Mouse (Mus musculus) kidney, adult 8-10 months (tissue): ENCODE data around the gene Arhgap20.

ENCODE experiments used
- DNase-seq, 2 experiments: peaks; one replicate each; pipeline ENCODE4 v3.0.0; 2022

The Arhgap20 gene

DNA sequence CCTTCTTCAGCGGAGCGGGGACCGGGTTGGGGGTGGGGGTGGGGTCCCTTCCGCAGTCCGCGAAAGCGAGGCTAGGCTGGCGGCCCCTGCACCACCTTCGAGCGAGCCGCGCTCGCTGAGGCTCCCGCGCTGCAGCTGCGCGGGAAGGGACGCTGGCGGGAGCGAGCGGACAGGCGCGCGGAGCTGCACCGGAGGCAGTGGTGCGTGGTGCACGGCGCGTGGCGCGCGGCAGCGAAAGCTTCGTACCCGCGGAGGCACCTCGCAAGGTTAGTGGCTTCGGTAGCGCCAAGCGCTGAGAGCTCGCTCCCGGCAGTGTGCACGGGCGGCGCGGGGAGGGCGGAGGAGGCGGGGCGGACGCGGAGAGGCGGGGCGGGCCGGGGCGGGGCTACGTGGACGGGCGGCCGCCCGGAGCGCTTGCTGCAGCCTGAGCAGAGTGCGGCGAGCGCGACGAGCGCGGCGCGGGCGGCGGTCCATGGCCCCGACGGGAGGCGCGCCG is at the start of gene Arhgap20:
Gene Arhgap20 (plus strand): TSS at position 417 of the 496 bp plus-strand sequence.
- DNase-seq = peak; percentile 33 to 55

DNA sequence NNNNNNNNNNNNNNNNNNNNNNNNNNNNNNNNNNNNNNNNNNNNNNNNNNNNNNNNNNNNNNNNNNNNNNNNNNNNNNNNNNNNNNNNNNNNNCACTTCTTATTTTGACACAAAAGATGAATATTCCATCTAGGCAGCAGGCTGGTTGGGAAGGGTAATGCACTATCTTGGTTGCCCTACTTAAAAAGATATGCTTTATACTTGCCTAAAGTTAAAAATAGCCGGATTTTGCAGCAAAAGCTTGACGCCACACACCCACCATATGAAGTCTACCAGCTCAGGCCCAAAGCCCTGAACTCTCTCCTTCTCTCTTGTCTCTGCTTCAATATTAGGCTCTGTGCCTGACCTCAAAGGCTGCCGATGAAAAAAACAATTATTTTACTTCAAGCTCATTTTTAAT is 46.3 kb upstream of the Arhgap20 start:
- no peak for DNase-seq

DNA sequence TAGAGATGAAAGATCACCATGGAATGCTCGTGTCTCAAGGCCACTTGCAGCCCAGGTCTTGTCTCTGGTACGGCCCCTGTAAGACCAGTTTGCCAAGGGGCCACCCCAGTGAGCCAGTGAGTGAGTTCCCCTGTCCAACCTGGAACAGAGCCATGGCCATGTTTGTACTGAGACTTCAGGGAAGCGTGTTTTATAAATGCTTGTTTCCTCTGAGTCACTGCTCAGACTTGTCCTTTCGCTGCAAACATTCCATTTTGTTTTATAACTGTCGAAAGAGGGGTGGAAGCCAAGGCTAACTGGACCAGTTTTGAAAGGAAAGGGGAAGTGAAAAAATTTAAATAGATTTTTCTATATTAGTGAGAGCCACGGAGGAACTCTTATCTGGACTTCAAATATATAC is 37.2 kb upstream of the Arhgap20 start:
- no peak for DNase-seq

DNA sequence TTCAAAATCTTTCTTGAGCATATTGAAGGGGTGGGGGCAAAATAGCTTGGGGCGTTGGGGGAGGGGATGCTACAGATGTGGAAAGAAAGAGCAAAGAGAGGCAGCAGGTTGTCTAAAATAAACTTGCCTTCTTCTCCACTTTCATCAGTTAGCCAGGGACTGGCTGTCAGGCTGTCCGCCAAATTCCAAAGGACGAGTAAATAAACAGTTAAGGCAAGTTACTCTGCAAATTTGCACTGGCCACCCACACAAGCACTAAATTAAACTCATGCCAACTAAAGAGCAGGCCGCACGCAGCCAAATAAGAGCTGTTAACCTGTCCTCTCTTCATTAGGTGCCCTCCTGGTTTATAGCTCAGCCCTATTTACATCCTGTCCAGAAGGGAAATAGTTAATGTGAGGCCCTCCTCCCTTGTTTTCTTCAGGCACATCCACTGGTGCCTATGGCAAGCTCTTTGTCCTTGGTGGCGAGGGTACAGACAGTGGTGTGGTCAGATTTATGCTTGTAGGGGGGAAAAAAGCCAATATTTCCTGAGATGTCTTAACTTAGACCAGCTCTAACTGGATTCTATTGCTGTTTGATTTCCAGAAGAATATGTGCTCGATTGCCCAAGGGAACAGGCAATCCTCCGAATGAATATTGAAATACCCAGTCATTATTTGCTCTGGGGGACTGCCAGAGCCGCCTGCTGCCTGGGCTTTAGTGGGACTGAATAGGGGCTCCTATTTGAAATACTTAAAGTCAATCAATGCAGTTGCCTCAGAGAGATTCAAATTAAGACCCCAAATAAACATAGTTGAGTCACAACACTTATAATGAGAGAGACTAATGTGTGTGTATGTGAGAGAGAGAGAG is 29.7 kb upstream of the Arhgap20 start:
- DNase-seq = peak in 1 of 2 experiments; percentile 4

DNA sequence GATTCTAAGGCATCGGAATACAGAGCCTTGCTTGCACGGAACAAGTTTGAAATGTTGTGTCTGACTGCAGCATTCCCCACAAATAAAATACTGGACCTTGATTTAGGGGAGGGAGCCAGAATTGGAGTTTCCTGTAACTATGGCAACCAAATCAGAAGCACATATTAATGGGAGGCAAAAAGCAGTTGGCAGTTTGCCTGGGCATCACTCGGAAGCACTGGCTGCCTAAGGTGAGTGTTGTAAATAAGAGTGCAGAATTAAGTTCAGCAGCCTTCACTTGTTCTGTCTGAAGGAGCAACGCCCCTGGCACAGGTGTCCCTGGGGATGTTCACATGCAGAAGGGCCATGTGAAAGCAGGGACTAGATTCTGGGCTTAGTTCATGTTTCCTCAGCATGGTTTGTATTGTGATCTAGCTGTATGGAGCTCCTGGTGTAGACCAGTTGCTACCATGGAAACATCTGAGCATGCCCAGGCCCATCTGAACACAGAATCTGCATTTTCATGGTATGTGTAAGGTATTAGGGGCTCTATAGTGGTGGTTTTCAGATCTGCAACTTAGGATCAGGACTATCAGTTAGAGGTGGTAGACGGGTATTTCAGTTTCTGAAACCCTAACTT is 28.3 kb upstream of the Arhgap20 start:
- no peak for DNase-seq

DNA sequence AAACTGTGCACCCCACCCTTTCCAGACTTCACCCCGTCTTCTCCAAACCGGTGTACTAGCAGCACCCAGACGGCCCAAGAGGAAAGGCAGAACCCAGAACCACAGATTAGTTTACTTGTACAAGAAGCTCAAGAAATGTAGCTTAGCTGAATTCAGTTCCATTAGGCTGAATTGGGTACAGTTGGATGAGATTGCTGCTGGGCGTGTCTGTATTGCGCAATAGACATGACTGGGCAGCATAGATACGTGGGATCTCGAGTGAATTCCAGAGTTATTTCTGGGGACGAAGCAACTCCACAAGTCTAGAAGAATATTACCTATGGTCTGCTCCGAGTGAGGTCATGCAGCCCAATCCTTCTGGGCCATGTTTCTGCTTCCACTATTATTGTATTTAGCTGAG is 26.8 kb upstream of the Arhgap20 start:
- DNase-seq = no peak

DNA sequence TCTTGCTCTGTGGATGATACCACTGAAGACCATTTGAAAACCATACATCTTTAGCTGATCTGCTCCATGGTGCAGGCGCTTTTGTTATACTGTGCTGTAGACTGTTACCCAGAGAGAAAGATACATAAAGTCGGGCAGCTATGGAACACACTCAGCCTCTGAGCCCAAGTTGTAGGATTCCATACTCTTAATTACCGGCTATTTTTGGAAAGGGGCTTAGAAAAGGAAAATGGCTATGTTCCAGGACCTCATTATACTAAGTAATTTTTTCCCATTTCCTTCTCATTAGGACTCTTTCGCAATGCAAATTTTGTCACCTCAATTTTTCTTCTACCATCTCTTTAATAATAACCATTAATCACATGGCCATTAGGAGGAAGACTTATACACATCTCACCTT is 25.3 kb upstream of the Arhgap20 start:
- DNase-seq = no peak

DNA sequence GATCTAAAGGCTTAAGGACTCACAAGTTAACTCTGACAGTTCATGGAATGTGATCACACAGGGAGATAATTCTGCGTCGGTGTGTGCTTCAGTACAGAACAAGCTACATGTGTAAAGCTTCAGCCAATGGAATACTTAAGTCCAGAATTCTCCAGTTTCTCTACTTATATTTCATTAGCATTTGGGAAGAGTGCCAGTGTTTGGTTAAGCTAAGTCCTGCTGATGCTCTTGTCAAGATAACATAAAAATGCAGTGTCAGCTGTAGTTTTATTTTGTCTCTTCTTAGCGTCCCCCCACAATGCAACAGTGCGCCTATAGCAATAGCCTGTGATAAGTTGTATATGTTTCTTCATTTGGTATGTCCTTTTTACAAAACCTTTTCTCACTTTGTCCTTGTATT is 15.0 kb upstream of the Arhgap20 start:
- DNase-seq = no peak

DNA sequence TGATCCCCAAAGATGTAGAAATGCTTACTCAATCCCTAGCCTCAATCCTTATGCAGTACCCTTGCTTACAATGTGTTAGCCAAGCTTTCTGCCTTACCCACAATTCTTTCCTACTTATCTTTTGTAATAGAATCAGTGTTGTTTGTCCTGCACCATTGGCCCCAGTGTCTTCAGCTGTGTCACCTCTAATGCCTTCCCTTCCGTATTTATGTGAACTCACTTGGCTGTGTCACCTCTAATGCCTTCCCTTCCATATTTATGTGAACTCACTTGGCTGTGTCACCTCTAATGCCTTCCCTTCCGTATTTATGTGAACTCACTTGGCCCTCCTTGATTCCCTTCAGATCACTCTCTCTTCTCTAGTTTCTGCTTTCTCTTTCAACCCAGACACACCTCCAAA is 4.1 kb upstream of the Arhgap20 start:
- DNase-seq = no peak

DNA sequence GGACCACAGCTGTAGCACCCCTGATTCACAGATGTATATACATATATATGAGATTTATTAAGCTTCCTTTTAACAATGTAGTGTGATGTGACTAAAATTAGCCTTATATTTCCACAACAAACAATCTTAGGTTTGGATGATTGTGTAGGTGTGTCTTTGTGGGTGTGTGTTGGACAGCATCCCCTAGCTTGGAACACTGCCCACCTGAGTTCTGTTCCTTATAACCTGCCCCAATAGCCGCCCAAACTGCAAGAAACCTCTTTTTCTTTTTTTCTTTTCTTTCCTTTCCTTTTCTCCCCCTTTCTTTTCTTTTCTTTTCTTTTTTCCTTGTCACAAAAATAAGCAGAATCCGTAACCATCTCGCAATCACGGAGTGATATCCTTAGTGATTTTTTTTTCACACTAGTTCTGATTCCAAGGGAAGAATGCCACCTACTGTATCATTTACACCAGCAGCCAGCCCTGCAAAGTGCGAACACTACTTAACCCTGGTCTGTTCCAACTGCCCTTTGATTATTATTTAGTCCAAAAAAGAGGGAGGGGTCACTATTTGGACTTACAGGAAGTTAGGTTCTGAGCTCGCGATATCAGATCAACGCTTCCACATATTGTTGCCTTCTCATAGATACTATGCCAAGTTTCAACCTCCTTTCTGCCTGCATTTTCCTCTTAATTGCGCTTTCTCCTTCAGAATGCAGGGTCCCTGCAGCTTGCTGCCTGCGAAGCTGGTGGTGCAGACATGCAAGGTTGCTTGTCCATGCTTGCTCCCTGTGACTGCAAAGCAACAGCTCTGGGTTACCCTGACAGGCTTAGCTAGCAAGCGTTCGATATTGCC is 879 bp upstream of the Arhgap20 start:
- DNase-seq = peak; percentile 4 to 12

DNA sequence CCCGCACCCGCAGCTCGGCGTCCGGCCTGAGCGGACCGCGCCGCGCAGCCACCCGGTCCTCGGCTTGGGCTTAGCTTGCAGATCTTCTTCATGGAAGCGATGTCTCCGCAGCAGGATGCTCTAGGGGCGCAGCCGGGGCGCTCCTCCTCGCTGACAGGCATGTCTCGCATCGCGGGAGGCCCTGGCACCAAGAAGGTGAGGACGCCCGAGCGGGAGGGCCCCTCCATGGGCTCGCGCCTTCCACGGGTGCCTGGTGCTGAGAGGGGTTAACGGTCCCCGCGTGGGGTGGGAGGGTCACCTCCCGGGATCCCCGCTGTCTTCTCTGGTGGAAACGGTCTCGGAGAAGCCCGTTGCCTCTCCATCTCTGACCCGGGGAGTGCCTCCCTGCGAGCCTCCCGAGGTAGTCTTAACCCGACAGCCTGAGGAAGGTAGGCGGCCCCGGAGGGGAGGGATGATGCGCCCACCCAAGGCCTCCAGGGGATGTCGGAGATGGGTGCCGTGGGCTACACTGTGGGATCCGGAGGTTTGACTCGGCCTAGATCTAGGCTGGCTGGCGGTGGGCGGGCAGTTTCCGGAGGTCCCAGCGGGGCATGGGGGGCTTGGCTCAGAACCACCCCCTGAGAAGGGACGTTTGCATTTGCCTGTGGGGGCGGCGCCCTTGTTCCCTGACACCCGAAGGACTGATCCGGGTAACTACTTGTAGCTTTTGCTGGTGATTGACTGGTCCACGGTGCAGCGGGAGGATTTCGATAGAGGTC is 459 bp downstream of the Arhgap20 start:
- DNase-seq = no peak

DNA sequence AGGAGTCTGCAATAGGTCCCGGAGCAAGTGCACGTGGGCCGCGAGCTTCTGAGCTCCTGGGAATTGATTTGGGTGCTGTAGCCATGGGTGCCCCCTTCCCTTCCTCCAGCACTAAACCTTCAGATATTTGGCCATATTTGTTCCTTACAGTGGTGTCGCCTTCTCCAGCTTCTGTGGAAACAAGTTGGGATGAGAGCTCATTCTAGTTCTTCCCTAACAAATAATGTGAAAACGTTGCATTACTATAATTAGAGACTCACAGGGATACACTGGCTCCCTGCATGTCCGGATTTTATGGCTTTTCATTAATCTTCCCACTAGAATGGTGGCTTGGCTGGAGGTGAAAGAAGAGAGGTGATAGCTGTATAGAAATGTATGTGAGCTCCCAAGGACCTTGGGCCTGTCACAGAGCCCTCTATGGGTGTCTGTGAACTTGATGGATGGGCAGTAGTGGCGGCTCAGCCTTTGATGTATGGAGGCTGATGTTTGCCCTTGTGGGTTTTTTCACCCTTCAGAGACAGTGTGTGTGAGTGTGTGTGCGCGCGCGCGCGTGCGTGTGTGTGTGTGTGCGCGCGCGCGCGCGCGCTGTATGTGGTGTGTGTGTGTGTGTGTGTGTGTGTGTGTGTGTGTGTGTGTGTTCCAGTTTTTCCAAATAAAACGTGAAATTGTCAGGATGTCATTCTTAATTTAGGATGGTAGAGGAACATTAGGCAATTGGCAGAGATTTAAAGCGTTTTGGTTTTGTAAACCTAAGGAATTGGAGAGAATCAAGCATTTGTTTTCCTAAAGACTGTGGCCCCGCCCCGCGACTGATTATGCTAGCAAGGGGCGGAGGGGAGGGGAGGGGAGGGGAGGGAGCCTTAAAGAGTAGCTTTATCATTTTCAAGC is 1.3 kb downstream of the Arhgap20 start:
- DNase-seq = no peak

DNA sequence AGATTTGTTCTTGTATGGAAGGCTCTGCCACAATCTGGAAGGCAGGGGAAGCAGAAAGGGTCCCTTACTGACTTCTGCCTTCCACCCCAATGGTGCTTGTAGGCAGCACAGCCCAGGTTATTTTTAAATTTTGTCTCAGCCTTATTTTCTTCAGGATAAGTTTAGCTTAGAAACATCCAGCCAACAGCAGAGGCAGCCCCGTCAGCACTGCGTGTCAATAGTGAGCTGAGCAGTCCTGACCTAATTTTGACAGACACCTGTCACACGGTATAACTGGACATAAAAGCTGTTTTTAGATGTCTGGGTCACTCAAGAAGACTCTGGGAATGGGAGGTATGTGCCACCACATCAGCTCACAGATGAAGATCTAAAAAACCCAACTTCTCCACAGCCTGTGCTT is 9.1 kb downstream of the Arhgap20 start:
- DNase-seq = no peak

DNA sequence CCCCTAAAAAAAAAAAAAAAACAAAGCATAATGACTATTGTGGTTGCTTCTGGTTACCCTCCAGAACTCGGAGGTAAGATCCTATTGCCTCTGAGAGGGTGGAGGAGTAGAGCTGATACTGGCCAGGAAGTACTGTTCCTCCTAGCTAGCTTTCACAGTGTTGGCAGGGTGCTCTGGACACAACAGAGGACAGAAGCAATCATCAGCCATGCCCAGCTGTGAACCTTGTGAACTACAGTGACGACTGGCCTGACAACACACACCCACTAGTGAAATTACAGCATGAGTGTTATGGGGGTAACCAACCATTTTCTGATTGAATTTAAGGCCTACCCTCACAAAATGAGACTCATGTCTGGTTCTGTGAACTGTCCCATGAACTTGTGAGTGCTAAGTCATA is 11.3 kb downstream of the Arhgap20 start:
- no peak for DNase-seq

DNA sequence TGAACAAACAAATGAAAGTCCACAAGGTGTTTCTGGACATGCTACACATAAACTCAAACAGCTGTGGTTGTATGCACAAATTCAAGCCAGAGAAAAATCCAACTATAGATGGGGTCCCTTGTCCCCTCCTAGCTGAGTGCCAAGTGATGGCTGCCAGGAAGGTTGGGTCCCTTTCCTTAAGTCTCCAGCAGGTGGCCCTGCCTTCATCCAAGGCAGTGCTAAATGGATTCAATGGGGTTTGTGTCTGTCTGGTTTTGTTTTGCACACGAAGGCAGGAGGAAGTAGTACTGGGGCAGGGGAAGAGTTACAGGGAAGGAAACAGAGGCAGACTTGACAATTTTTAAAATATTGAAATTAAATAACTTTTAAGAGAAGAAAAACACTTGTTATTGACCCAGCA is 12.0 kb downstream of the Arhgap20 start:
- DNase-seq = no peak

DNA sequence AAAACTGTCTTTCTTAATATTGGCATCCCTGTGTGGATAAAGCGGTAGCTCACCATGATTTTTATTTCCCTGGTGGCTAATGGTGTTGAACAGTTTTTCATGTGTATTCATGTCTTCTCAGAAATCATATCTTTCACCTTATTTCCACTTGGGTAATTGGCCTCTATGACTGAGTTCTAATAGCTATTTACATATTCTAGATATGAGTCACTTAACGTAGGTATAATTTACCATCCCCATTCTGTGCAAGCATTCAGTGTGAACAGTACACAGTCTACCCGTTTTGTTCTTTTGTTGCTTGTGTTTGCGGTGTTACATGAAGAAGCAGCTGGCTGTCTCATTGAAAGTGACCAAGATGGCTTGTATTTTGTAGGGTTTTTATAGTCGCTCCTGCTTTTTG is 14.1 kb downstream of the Arhgap20 start:
- DNase-seq = no peak

DNA sequence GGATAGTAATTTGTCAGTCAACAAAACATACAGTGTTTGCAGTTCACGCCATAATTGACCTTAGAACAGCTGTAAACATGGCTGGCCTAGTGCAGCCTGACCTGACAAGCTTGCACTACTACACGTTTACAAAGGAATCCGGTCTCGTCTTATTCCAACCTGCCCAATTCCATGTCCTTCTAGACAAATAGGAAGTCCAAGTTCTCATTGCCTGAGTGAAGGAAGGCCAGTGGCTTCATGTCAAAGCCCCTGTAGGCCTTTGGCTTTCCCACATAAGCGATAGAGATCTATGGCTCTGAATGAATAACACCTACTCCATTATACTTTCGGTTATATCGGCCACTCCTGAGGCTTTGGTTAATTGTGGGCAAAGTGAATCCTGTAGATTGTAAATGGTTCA is 16.0 kb downstream of the Arhgap20 start:
- no peak for DNase-seq

DNA sequence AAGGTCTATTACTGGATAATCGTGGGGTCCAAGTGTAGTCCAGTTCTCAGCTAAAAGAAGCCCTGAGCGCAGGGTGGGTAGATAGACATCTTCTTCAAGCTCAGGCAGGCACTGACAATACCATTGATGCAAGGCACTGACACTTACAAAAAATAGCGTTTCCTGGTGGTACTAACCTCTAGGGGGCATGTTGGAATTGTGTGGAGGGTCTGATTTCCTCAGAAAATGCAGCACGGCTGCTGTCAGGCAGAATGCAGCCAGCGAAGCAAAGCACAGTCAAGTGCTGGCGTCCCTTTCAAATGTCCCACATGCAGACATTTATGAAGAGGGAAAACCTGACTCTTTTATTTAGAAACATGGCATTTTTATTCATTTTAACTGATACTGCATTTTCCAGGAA is 22.2 kb downstream of the Arhgap20 start:
- no peak for DNase-seq

DNA sequence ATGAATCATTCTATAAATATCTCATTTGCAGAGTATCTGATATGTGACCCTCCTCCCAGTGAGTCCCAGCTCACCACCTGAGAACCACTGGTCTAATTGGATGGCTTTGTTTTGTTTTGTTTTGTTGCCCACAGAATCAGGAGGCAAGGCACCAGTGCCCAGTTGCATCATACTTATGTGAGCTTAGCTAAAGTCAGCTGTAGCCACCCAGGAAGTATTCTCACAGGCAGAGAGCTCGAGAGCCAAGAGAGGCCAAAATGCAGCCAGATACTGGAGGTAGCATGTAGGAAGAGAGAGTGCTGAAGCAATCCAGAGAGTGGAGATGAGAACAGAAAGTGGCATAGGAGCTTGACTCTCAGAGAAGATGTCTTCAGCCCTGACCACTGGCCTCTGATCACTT is 23.3 kb downstream of the Arhgap20 start:
- DNase-seq = no peak

DNA sequence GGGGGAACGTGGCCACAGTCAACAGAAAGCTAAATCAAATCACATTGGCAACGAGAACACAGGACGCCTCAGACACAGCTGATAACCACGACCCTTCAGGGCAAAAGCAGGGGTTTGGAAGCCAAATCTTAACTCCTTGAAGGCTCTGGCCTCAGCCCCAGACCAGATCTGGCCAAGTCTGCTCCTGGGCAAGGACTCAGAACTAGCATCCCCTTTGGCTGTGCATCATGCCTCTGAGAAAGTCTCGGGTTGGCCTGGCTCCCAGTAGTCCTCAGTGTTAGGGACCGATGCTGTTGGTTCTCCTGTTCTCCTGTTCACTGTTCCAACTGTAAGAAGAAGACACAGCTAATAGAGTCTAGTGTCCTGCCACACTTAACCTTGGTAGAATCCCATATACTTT is 30.1 kb downstream of the Arhgap20 start:
- DNase-seq = no peak

DNA sequence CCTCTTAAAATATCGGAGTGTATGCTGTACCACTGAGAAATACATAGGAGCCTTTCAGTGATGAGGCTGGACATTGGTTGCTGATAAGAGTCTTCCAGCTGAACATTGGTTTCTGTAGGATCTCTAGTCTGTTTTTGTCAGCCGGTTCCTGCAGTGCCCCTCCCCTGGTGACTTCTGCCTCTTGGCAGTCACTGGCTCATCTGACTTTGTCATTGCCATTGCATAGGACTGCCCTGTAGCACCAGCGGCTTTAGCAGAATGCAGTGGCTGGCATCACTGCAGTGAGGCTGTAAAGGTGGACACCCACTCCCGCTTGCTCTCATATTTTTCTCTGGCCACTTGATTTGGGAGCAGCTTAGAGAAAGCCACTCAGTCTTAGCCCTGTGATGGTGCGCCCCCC is 33.1 kb downstream of the Arhgap20 start:
- no peak for DNase-seq

DNA sequence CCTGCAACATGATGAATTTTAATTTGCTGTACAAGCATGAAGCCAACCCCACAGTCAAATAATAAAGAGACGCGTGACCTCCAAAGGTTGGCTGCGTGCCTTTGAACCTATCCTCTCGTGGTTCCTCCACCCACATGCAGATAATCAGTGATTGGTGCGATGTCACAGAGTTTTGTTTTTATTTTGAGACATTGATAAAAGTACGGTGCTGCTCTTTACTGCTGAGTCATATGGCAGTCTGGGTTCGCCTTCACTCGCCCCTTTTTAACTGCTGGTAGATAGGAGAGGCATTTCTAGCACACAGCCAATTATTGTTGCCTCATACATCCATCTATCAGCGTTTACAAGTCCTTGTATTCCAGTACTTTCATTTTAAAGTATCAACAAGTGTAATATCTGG is 34.0 kb downstream of the Arhgap20 start:
- DNase-seq = no peak
